Mouse (Mus musculus) right cerebral cortex, adult 2 months (tissue): ENCODE results near the gene Kat6b.

Source experiments
- DNase-seq, 2 experiments: peaks; one replicate each; pipeline ENCODE4 v3.0.0; 2021 to 2022; ENCODE audit warnings: low spot score in 2 of 2

Gene Kat6b

GRCm38 (mm10) chr14:21560481-21561209 lies 79.4 kb downstream of the Kat6b start:
- no peak for DNase-seq

DNA sequence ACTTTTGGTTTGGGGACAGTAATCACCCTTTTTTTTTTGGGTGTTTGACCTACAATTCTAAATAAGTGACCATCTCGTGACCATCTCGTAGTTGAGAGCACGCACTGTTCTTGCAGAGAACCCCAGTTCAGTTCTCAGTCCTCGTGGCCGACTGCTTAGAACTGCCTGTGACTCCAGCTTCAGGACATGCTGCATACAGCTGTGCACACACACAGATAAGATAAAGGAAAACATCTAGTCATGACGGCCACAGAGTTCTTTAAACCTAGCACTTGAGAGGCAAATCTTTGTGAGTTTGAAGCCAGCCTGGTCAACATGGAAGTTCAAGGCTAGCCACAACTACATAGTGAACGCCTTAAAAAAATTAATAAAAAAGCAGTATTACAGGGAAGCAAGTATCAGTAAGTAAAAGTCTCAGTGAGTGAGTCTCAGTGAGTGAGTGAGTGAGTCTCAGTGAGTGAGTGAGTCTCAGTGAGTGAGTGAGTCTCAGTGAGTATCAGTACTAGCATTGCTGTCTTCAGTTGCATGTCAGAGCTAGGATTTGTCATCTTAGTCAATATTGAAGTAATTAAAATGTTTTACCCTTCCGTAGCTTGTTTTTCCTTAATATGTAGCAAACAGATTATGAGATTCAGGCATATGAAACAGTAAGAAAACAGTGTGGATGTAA lies 80.3 kb downstream of the Kat6b start:
- DNase-seq: no peak

GRCm38 (mm10) chr14:21563584-21564118 lies 82.4 kb downstream of the Kat6b start:
- DNase-seq: no peak

DNA sequence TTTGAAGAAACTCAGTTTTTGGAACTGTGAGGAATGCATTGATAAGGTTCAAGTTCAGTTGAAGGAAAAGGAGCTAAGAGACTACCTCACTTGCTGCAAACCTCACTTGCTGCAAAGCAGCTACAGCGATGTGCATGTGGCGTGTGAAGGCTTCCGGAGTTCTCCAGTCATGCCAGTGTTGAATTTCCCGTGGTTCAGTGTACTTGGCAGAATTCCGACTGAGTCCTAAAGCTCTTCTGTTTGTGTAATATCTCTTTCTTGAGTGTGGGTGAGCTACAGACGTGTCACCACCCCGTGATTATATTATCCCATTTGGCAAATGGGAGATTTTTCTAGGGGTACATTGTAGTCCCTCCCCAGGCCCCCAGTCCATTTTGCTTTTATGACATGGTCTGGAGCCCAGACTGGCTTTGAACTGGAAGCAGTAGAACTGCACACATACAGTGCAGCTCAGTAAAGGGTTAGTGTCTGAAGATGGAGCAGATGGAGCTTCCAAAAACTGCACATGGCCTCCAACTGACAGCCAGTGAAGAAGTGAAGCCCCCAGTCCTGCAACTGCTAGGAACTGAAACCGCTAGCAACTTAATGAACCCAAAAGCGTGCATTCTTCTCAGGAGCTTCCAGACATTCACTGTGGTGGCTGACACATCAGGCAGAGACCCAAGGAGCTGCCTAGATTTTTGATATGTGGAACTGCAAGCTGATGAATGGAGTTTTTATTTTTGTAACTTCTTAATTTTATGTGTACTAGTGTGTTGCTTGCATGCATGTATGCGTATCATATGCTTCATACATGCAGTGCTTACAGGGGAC lies 84.5 kb downstream of the Kat6b start:
- DNase-seq: peak in 1 of 2 experiments; percentile 45

DNA sequence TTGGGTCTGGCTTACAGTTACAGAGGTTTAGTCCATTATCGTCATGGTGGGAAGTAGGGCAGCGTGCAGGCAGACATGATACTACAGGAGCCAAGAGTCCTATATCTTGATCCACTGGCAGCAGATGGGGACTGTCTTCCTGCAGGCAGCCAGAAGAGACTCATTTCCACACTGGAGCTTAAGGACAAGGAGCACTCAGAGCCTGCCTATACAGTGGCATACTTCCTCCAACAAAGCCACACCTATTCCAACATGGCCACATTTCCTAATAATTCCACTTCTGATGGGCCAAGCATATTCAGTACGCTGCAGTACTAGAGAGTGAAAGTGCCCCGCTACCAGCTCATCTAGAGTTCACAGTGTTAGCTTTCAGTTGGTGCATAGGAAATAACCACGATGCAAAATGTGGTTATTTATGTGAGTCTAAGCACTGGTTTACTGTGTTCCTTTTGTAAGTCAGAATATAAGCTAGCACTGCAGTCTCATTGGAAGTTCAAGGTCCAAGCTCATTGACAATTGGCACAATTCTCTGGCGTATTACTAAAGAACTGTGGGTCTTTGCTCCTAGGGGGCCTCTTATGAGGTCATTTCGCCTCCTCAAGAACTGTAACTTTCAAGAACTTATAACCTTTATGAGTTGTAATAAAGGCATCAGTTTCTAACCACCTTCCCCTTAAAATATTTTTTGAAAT lies 86.2 kb downstream of the Kat6b start:
- no peak for DNase-seq

GRCm38 (mm10) chr14:21568821-21569220 lies 87.6 kb downstream of the Kat6b start:
- DNase-seq: no peak

- no peak for DNase-seq
These were observed 93.6 kb downstream of the Kat6b start for GRCm38 (mm10) chr14:21574686-21575309.

GRCm38 (mm10) chr14:21576867-21577266 lies 95.6 kb downstream of the Kat6b start:
- no peak for DNase-seq

DNA sequence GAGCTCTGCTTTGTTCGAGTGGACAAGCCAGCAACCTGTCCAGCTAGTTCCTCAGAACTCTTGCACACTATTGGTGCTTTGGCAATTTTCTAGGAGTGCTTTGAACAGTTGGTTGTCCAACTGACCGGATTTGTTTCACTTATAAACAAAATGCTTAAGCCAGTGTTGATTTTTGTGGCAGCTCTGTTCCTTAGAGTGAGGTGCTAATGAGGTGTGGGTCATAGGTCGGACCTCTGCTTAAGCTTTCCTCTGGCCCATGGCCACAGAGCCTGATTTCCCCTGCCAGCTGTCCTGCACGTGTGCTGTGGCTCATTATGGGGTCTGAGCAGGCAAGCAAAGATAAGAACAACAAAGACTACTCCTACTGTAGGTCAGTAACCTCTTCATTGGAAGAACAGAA lies 100.0 kb downstream of the Kat6b start:
- no peak for DNase-seq

DNA sequence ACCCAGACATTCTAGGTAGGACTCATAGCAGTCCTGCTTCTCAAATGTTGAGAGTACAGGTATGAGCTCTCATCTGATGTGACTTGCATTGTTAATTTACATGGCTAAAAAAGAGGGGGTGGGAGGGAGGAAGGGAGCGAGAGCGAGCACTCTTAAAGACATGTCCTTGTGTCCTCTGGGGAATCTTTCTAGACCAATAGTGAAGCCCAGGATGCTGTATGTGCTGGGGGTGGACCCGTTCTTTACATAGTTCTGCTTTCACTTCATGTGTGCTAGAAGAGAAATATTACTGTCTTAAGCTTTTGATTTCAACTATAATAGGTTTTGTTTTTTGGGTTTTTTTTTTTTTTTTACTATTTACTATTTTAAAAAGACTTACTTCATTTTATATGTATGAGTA lies 101.1 kb downstream of the Kat6b start:
- DNase-seq: no peak

DNA sequence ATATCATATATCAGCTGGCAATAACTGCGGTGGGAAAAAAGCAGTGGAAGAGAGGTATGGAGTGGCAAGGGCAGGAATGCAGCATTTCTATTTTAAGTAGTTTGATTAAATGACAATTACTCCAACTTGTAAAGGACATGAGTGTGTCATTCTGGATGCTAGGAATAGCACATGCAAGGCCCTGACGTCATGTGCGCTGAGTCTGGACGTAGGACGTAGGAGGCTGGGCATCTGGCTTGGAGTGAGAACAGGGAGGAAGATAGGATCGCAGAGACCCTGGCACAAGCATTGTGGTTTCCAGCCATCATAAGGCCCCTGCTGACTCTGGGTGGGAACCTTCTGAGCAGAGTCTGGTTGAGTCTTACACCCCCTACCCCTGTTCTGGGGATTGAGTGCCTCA lies 101.8 kb downstream of the Kat6b start:
- peak; percentile 61 to 71 for DNase-seq

- DNase-seq: no peak
These were observed 102.6 kb downstream of the Kat6b start for GRCm38 (mm10) chr14:21583868-21584267.

GRCm38 (mm10) chr14:21584468-21585135 lies 103.4 kb downstream of the Kat6b start:
- no peak for DNase-seq

DNA sequence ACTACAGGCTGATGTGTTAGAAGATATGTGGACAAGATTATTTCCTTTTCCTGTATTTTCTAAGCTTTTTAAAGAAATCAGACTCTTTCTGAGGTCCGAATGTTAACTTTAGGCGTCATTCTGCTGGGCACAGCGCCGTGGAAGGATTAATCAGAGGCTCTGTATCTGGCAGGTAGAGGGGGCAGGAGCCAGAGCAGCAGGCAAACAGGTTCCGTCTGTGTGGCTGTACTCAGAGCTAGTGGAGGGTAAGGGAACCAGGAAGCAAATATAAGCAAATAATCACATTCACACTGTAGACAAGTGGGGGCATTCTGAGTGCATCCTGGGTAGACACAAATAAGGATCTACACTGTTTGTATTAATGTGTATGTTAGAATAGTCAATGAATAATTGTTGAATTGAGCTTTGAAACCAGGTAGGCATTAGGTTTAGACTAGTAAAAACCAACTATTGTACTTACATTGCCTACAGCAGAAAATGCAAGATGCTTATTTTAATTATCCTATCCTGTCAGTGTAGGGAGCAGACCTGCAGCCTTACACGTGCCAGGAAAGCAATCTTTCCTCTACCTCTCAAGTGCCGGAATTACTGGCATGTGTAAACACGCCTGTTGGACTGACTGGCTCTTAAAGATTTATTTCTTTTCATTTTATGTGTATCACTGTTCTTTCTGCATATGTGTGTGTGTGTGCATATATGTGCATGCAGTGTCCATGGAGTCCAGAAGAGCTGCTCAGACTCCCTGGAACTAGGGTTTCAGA lies 104.4 kb downstream of the Kat6b start:
- no peak for DNase-seq

- DNase-seq: no peak
These were observed 105.4 kb downstream of the Kat6b start for GRCm38 (mm10) chr14:21586481-21587118.

DNA sequence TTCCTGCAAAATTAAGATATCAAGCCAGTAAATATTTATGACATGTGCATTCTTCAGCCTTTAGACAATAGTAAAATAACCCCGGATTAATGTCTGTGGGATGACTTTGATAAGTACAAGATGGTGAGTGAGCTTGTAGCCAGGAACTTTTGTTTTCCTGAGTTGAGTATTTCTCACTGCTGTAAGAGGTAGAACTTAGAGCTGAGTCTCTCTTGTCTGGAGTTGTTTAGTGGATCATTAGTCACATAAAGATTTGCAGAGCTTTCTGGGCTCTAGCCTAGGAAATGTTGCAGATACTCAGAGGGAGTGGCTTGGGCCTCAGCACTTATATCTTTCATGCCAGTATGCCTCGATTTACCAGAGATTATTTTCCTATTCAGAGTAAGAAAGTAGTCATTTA lies 106.7 kb downstream of the Kat6b start:
- DNase-seq: no peak

- no peak for DNase-seq
These were observed 108.4 kb downstream of the Kat6b start for GRCm38 (mm10) chr14:21589620-21590019.

- DNase-seq: no peak
These were observed 109.0 kb downstream of the Kat6b start for GRCm38 (mm10) chr14:21590205-21590604.

GRCm38 (mm10) chr14:21592152-21592551 lies 110.9 kb downstream of the Kat6b start:
- no peak for DNase-seq
